Mouse (Mus musculus) midbrain, embryonic 14.5 days (tissue): ENCODE measurements around the gene Elf5. TPM values are rescaled to one million over a fixed set of nuclear protein-coding genes. Genes with fewer than 3 reads are reported as not detected.

Experiments
- ATAC-seq: fragments of 200-750 bp; cut with Nextera tagmentation; 2 replicates; pipeline ENCODE4 v1.8.0; 2017; ENCODE audit warnings: moderate number of reproducible peaks, moderate library complexity; ENCODE audit not compliant: low FRiP score, low TSS enrichment
- DNase-seq: peaks from one replicate; pipeline ENCODE4 v3.0.0-alpha.2; 2015
- H3K27ac ChIP-seq: fragments of 300-500 bp; sonication (generic); replicated peaks from 2 replicates; pipeline ENCODE4 v1.5.1; 2014; ENCODE audit warnings: mild to moderate bottlenecking, low read depth, low read length, moderate library complexity
- H3K27me3 ChIP-seq: fragments of 300-500 bp; sonication (generic); 2 replicates; pipeline ENCODE4 v1.6.1; 2014; ENCODE audit warnings: low read length, control low read depth, mixed read lengths; ENCODE audit not compliant: control insufficient read depth, insufficient read depth
- H3K36me3 ChIP-seq: fragments of 300-500 bp; sonication (generic); 2 replicates; pipeline ENCODE4 v1.6.1; 2014; ENCODE audit warnings: low read length, control low read depth; ENCODE audit not compliant: control insufficient read depth, insufficient read depth
- H3K4me1 ChIP-seq: fragments of 300-500 bp; sonication (generic); 2 replicates; pipeline ENCODE4 v1.6.1; 2014; ENCODE audit warnings: mild to moderate bottlenecking, antibody characterized with exemption, low read length, control low read depth; ENCODE audit not compliant: control insufficient read depth, insufficient read depth
- H3K4me2 ChIP-seq: fragments of 300-500 bp; sonication (generic); 2 replicates; pipeline ENCODE4 v1.6.1; 2014; ENCODE audit warnings: mild to moderate bottlenecking, low read length, moderate library complexity
- H3K4me3 ChIP-seq: fragments of 300-500 bp; sonication (generic); replicated peaks from 2 replicates; pipeline ENCODE4 v1.5.1; 2014; ENCODE audit warnings: low read depth, low read length
- H3K9ac ChIP-seq: fragments of 300-500 bp; sonication (generic); replicated peaks from 2 replicates; pipeline ENCODE4 v1.6.1; 2014; ENCODE audit warnings: mild to moderate bottlenecking, low read length, moderate library complexity
- H3K9me3 ChIP-seq: fragments of 300-500 bp; sonication (generic); 2 replicates; pipeline ENCODE4 v1.6.1; 2016; ENCODE audit warnings: low read length, control low read depth, mixed read lengths; ENCODE audit not compliant: control insufficient read depth
- WGBS: fragments of 180-500 bp; shearing (Covaris S2); extraction: QIAGEN DNeasy Blood & Tissue Kit; methylation state at CpG from one replicate; pipeline ENCODE4 v1.1.7; 2014; 5-methylcytosine and 5-hydroxymethylcytosine counted together
- polyA plus RNA-seq: library from polyadenylated mRNA; unstranded; fragments of >200 nt; fragmentation: Nextera tagmentation; extraction: Ambion mirVana; gene quantifications from 2 replicates; pipeline ENCODE4 v1.2.1, GENCODE M21; 2014

The Elf5 gene
- polyA plus RNA-seq, 1 experiment from 2014 or later, result not detected

- no peak for ATAC-seq
- WGBS, result 94% methylated on average over 10 of the region's 10 CpGs
Observed at GRCm38 (mm10) chr2:103466984-103467588, 55.6 kb downstream of the Elf5 start.

GRCm38 (mm10) chr2:103473362-103473761, 61.9 kb downstream of the Elf5 start:
- Histone ChIP-seq H3K9ac (no peak overlapping the region), H3K27ac (no peak overlapping the region), H3K4me2 (no peak overlapping the region), H3K4me3 (no peak overlapping the region), H3K27me3 (no peaks in the 10 kb centered on the region), H3K9me3 (no peaks in the 10 kb centered on the region), H3K4me1 (no peaks in the 10 kb centered on the region), H3K36me3 (peaks cover 61% of the 10 kb centered on the region)
- ATAC-seq, result no peak
- no peak for DNase-seq
- WGBS, result 90% methylated on average over 3 of the region's 3 CpGs

More at GRCm38 (mm10) chr2:103466984-103467588, 55.6 kb downstream of the Elf5 start:
- Histone ChIP-seq H3K4me1 (no peaks in the 10 kb centered on the region), H3K36me3 (peaks cover 79% of the 10 kb centered on the region), H3K9me3 (no peaks in the 10 kb centered on the region), H3K27me3 (no peaks in the 10 kb centered on the region), H3K27ac (no peak overlapping the region), H3K4me3 (no peak overlapping the region), H3K4me2 (no peak overlapping the region), H3K9ac (no peak overlapping the region)
- DNase-seq, result no peak

GRCm38 (mm10) chr2:103476180-103476579, 64.7 kb downstream of the Elf5 start:
- Histone ChIP-seq H3K9me3 (no peaks in the 10 kb centered on the region), H3K27me3 (no peaks in the 10 kb centered on the region), H3K27ac (no peak overlapping the region), H3K4me1 (no peaks in the 10 kb centered on the region), H3K4me2 (no peak overlapping the region), H3K9ac (no peak overlapping the region), H3K4me3 (no peak overlapping the region), H3K36me3 (peaks cover 37% of the 10 kb centered on the region)
- 95% methylated on average over 2 of the region's 2 CpGs for WGBS
- no peak for DNase-seq
- no peak for ATAC-seq

DNA sequence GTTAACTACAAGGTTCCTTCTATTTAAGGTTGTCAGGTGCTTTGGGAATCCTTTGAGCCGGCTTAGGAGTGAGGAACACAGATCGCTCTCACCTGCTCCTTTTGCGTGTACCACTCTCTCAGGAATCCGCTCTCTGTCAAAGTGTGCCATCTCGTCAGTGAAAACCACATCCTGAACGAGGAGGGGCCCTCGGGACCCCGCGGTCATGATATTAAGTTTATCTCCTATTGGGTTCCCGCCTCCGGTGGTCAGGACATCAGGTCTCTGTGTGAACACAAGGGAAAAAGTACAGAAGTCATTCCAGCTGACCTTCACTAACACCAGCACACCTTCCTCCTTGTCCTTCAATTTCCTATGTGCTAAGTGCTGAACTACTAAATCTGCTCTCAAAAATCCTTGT, 65.2 kb downstream of the Elf5 start:
- Histone ChIP-seq H3K9me3 (no peaks in the 10 kb centered on the region), H3K4me1 (no peaks in the 10 kb centered on the region), H3K9ac (no peak overlapping the region), H3K36me3 (peaks cover 35% of the 10 kb centered on the region), H3K27me3 (no peaks in the 10 kb centered on the region), H3K4me2 (no peak overlapping the region), H3K27ac (no peak overlapping the region), H3K4me3 (no peak overlapping the region)
- 90% methylated on average over 11 of the region's 11 CpGs for WGBS
- no peak for ATAC-seq
- DNase-seq, result no peak

DNA sequence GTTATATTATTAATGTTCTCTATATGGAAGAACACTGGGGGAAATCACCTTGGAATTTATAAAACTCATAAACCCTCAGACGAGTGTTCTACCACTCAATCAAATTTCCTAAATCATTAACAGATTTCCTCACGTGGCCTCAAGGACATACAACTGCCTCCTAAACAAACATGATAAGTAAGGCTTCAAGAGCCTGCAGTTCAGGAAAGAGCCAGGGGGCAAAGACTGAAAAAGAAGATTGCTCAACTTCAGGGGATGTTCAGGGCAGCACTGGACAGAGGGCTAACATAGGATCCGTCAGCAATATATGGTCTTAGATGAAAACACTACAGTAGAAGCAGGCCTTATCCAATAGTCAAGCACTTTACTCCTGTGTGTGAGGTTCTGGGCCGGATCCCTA, 66.0 kb downstream of the Elf5 start:
- no peak for ATAC-seq
- WGBS, result 95% methylated on average over 4 of the region's 4 CpGs
- Histone ChIP-seq H3K36me3 (peaks cover 34% of the 10 kb centered on the region), H3K9me3 (no peaks in the 10 kb centered on the region), H3K27ac (no peak overlapping the region), H3K9ac (no peak overlapping the region), H3K4me1 (no peaks in the 10 kb centered on the region), H3K27me3 (no peaks in the 10 kb centered on the region), H3K4me3 (no peak overlapping the region), H3K4me2 (no peak overlapping the region)
- no peak for DNase-seq

GRCm38 (mm10) chr2:103478326-103478725, 66.8 kb downstream of the Elf5 start:
- H3K9ac ChIP-seq, result no peak overlapping the region
- ATAC-seq (no peak), DNase-seq (no peak)
- no peak overlapping the region for H3K4me2 ChIP-seq
- 92% methylated on average over 3 of the region's 3 CpGs for WGBS
- H3K4me1 ChIP-seq, result peaks cover 8% of the 10 kb centered on the region; the same call in 1 of the 2 replicates
- H3K27me3 ChIP-seq, result no peaks in the 10 kb centered on the region
- H3K27ac ChIP-seq, result no peak overlapping the region
- H3K9me3 ChIP-seq, result no peaks in the 10 kb centered on the region
- H3K36me3 ChIP-seq, result peaks cover 25% of the 10 kb centered on the region
- no peak overlapping the region for H3K4me3 ChIP-seq

GRCm38 (mm10) chr2:103480240-103480639, 68.8 kb downstream of the Elf5 start:
- H3K9me3 ChIP-seq, result no peaks in the 10 kb centered on the region
- H3K4me3 ChIP-seq, result no peak overlapping the region
- peaks cover 18% of the 10 kb centered on the region for H3K4me1 ChIP-seq
- no peak overlapping the region for H3K9ac ChIP-seq
- H3K27me3 ChIP-seq, result no peaks in the 10 kb centered on the region
- H3K27ac ChIP-seq, result no peak overlapping the region
- DNase-seq (no peak), ATAC-seq (no peak)
- H3K36me3 ChIP-seq, result peaks cover 6% of the 10 kb centered on the region
- WGBS, result 91% methylated on average over 8 of the region's 8 CpGs
- no peak overlapping the region for H3K4me2 ChIP-seq

DNA sequence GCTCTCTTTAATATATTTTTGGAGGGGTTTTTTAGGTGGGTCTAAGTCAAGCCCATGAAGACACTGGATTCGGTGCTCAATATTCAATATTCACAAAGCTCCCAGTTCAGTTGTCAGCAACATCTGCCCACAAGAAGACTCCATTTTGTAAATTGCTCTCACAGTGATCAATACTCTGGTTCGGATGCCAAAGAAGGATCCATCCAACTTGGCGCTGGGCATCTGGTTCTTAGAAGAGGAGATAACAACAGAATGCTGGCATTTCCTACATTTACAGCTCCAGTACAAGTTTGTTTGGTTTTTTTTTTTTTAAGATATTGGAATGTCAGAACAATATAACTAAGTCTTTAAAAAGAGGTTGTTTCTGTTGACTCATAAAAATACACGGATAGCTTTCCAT, 69.4 kb downstream of the Elf5 start:
- WGBS, result 96% methylated on average over 4 of the region's 4 CpGs
- Histone ChIP-seq H3K36me3 (no peaks in the 10 kb centered on the region; the same call in 1 of the 2 replicates), H3K27ac (no peak overlapping the region), H3K4me3 (no peak overlapping the region), H3K4me1 (peaks cover 18% of the 10 kb centered on the region), H3K4me2 (no peak overlapping the region), H3K27me3 (no peaks in the 10 kb centered on the region), H3K9me3 (no peaks in the 10 kb centered on the region), H3K9ac (no peak overlapping the region)
- DNase-seq (no peak), ATAC-seq (no peak)
